Comparison of ENCODE assay signal across 7 mouse cellular contexts in the genomic region with DNA sequence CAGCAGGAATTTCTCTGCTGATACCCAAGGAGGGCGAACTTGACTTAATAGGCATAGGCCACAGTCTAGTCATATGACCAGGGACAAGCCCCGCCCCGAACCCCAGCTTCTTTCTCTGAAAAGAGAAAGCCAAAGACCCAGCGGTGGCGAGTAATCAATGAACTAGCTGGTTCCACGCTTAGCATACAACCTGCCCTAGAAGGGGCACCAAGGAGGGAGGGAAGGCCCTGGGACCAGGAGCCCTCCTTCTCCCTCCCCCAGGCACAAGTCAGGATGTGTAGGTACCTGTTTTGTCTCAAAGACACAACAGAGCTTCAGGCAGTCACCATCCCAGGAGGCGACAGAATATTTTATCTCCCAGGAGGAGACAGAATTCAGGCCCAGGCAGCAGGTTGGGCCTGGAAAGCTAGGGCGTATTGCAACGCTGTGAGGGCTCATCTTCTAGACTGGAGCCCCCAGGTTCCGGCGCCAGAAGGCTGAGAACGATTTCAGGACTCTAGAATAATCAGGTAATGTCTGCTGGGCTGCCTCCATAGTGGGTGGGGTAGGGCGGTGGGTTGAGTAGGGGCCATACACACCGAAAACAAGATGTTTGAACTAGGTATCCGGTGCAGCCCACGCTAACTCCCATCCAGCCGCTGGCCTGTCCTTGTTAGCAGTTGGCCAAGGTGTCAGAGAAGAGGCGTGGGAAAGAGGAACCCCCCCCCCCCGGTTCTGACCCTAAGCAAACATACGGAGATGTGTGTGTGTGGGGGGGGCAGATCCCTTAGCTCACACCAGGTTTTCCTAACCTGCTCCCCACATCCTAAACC. TPM values are rescaled to one million over a fixed set of nuclear protein-coding genes. Genes with fewer than 3 reads are reported as not detected.
DNase-seq lines count a peak whose midpoint lies in the region; ATAC-seq and TF ChIP-seq lines count a peak whose summit lies in the region.

A gene (plus strand): TSS at position 117 of the 812 bp plus-strand sequence.

- peaks cover 78% of the 10 kb centered on the region for H3K79me2 ChIP-seq in MEL (ENCODE audit: control insufficient read depth, insufficient read depth, low read length, poor library complexity)

- 4% methylated on average over 20 of the region's 20 CpGs for WGBS in bone marrow, adult 2 months
- 10% methylated on average over 20 of the region's 20 CpGs for WGBS in forebrain, postnatal 0 days
- WGBS in hindbrain, embryonic 14.5 days: 12% methylated on average over 20 of the region's 20 CpGs
- WGBS in midbrain, embryonic 10.5 days: 12% methylated on average over 20 of the region's 20 CpGs

- no peak for ATAC-seq in forebrain, postnatal 0 days
- ATAC-seq in hindbrain, embryonic 14.5 days (ENCODE audit: low FRiP score): no peak

- peak in 1 of 2 experiments; percentile 59; a peak in 2 of 4 replicates for TF ChIP-seq POLR2A in MEL (IDR thresholded peaks at IDR 0.05; ENCODE audit: control insufficient read depth in 1 of 2, insufficient read depth in 1 of 2, low read depth in 1 of 2, low read length in 2 of 2, poor library complexity in 1 of 2)
- no peak for TF ChIP-seq POLR2A in bone marrow, adult 2 months (IDR thresholded peaks at IDR 0.05; ENCODE audit: borderline replicate concordance, control insufficient read depth, low read depth, low read length)

- no peaks in the 10 kb centered on the region for H3K9me3 ChIP-seq in MEL (replicated peaks; ENCODE audit: insufficient read depth, low read length)
- H3K9me3 ChIP-seq in forebrain, postnatal 0 days (ENCODE audit: low read length): no peaks in the 10 kb centered on the region
- H3K9me3 ChIP-seq in hindbrain, embryonic 14.5 days (ENCODE audit: control insufficient read depth, low read length): no peaks in the 10 kb centered on the region
- H3K9me3 ChIP-seq in midbrain, embryonic 10.5 days (replicated peaks): no peaks in the 10 kb centered on the region

- peak within 1 kb of the TSS; percentile 64 to 93 for H3K4me3 ChIP-seq in MEL (ENCODE audit: control insufficient read depth in 1 of 2, insufficient read depth in 1 of 2, low read depth in 2 of 2, low read length in 2 of 2)
- H3K4me3 ChIP-seq in bone marrow, adult 2 months (replicated peaks; ENCODE audit: control insufficient read depth, low read depth, low read length): peak within 1 kb of the TSS; percentile 78
- H3K4me3 ChIP-seq in forebrain, postnatal 0 days (ENCODE audit: low read depth, low read length): peak within 1 kb of the TSS; percentile 99
- peak within 1 kb of the TSS; percentile 100 for H3K4me3 ChIP-seq in hindbrain, embryonic 14.5 days (replicated peaks; ENCODE audit: low read length)
- H3K4me3 ChIP-seq in midbrain, embryonic 10.5 days: peak within 1 kb of the TSS; percentile 100

- H3K4me1 ChIP-seq in MEL (ENCODE audit: control insufficient read depth in 1 of 2, insufficient read depth in 2 of 2, low read length in 2 of 2): peaks cover 0 to 15% of the 10 kb centered on the region in 2 experiments; a peak in 2 of 4 replicates
- peaks cover 4% of the 10 kb centered on the region; the same call in 1 of the 2 replicates for H3K4me1 ChIP-seq in bone marrow, adult 2 months (ENCODE audit: control insufficient read depth, insufficient read depth, low read length)
- H3K4me1 ChIP-seq in forebrain, postnatal 0 days (ENCODE audit: insufficient read depth): peaks cover 19% of the 10 kb centered on the region
- H3K4me1 ChIP-seq in hindbrain, embryonic 14.5 days (replicated peaks; ENCODE audit: control insufficient read depth, insufficient read depth, low read length): peaks cover 41% of the 10 kb centered on the region
- peaks cover 52% of the 10 kb centered on the region for H3K4me1 ChIP-seq in midbrain, embryonic 10.5 days

- TF ChIP-seq CTCF in MEL (IDR thresholded peaks at IDR 0.05 in 2 of 3, conservative IDR thresholded peaks at IDR 0.05 in 1 of 3; ENCODE audit: control insufficient read depth in 1 of 3, insufficient read depth in 1 of 3, low read depth in 2 of 3, low read length in 3 of 3, poor library complexity in 1 of 3, severe bottlenecking in 1 of 3): no peak
- TF ChIP-seq CTCF in bone marrow, adult 2 months (IDR thresholded peaks at IDR 0.05; ENCODE audit: control insufficient read depth, insufficient read depth, low read length): no peak
- no peak for TF ChIP-seq CTCF in forebrain, postnatal 0 days (IDR thresholded peaks at IDR 0.05; ENCODE audit: low read depth)

- no peak for TF ChIP-seq RAD21 in MEL (IDR thresholded peaks at IDR 0.05; ENCODE audit: low read depth, low read length)

- TF ChIP-seq EP300 in MEL (IDR thresholded peaks at IDR 0.05; ENCODE audit: low read depth in 1 of 2, low read length in 2 of 2): no peak

- peaks cover 7 to 19% of the 10 kb centered on the region in 2 experiments for H3K36me3 ChIP-seq in MEL (ENCODE audit: control insufficient read depth in 1 of 2, insufficient read depth in 2 of 2, low read length in 2 of 2)
- peaks cover 5% of the 10 kb centered on the region; the same call in 1 of the 2 replicates for H3K36me3 ChIP-seq in forebrain, postnatal 0 days (ENCODE audit: insufficient read depth)
- H3K36me3 ChIP-seq in hindbrain, embryonic 14.5 days (replicated peaks; ENCODE audit: control insufficient read depth, insufficient read depth): peaks cover 8% of the 10 kb centered on the region; the same call in 1 of the 2 replicates
- peaks cover 54% of the 10 kb centered on the region for H3K36me3 ChIP-seq in midbrain, embryonic 10.5 days

- peak within 1 kb of the TSS; percentile 75 for H3K4me2 ChIP-seq in forebrain, postnatal 0 days (ENCODE audit: low read depth)
- peak within 1 kb of the TSS; percentile 94 for H3K4me2 ChIP-seq in hindbrain, embryonic 14.5 days (replicated peaks)

- no peaks in the 10 kb centered on the region for H3K27me3 ChIP-seq in MEL (ENCODE audit: control insufficient read depth in 1 of 2, insufficient read depth in 2 of 2, low read length in 2 of 2)
- no peaks in the 10 kb centered on the region for H3K27me3 ChIP-seq in forebrain, postnatal 0 days (ENCODE audit: insufficient read depth, low read length)
- H3K27me3 ChIP-seq in hindbrain, embryonic 14.5 days (ENCODE audit: control insufficient read depth, insufficient read depth, low read length): no peaks in the 10 kb centered on the region
- H3K27me3 ChIP-seq in midbrain, embryonic 10.5 days (ENCODE audit: low read depth, poor library complexity, severe bottlenecking): no peaks in the 10 kb centered on the region

- peak; percentile 82 for DNase-seq in MEL (ENCODE audit: low read depth, low spot score)
- no peak for DNase-seq in forebrain, postnatal 0 days
- no peak for DNase-seq in hindbrain, embryonic 14.5 days (ENCODE audit: low spot score)
- peak in 1 of 2 experiments; percentile 47 for DNase-seq in left cerebral cortex, postnatal 14 days (ENCODE audit: low spot score in 2 of 2)
- peak; percentile 40 for DNase-seq in midbrain, embryonic 10.5 days (ENCODE audit: low spot score)
- DNase-seq in thymus, postnatal 0 days (ENCODE audit: low spot score): no peak

- H3K27ac ChIP-seq in MEL (ENCODE audit: control insufficient read depth, low read depth, low read length): peak within 1 kb of the TSS; percentile 70
- H3K27ac ChIP-seq in bone marrow, adult 2 months (ENCODE audit: control insufficient read depth, insufficient read depth, low read depth, low read length, poor library complexity): peak within 1 kb of the TSS; percentile 85
- H3K27ac ChIP-seq in forebrain, postnatal 0 days (ENCODE audit: low read depth, low read length): peak within 1 kb of the TSS; percentile 80
- H3K27ac ChIP-seq in hindbrain, embryonic 14.5 days: peak within 1 kb of the TSS; percentile 91
- H3K27ac ChIP-seq in midbrain, embryonic 10.5 days (replicated peaks): peak within 1 kb of the TSS; percentile 99

- intact Hi-C loops in left cerebral cortex, postnatal 14 days (cut with DNase I): no loop called here

- H3K9ac ChIP-seq in MEL (ENCODE audit: control insufficient read depth, low read depth, low read length, poor library complexity, severe bottlenecking): peak within 1 kb of the TSS; percentile 71
- H3K9ac ChIP-seq in forebrain, postnatal 0 days: peak within 1 kb of the TSS; percentile 89
- peak within 1 kb of the TSS; percentile 100 for H3K9ac ChIP-seq in hindbrain, embryonic 14.5 days

TF ChIP-seq in MEL, 35 proteins besides CTCF, POLR2A, EP300 and RAD21:
- TF ChIP-seq USF1 (IDR thresholded peaks at IDR 0.05; ENCODE audit: low read depth, low read length) (peak; percentile 87), ZMIZ1 (IDR thresholded peaks at IDR 0.05; ENCODE audit: low read depth, low read length) (peak; percentile 59; the same call in 1 of the 2 replicates), MXI1 (IDR thresholded peaks at IDR 0.05; ENCODE audit: low read depth, low read length) (0 out of 2 replicates have a peak, but pooled peaks have one; percentile 22), NELFE (IDR thresholded peaks at IDR 0.05; ENCODE audit: low read depth, low read length) (0 out of 2 replicates have a peak, but pooled peaks have one; percentile 34), SIN3A (IDR thresholded peaks at IDR 0.05; ENCODE audit: low read length) (no peak; the same call in 1 of the 2 replicates)
TF ChIP-seq in MEL: peak in this region for 4.

RNA-seq across cellular contexts. Expression of the gene that starts here (rescaled TPM):
- 154 and 183 TPM in 2 replicates for total RNA-seq in MEL (2012; rRNA removed)
- 100 to 1,000 TPM in 1 of 2 experiments, not detected in 1; 221 TPM for polyA plus RNA-seq in MEL (2012; ENCODE audit: insufficient read depth in 1 of 2, insufficient read length in 2 of 2, low read depth in 1 of 2, low replicate concordance in 2 of 2, missing spikeins in 1 of 2)
- polyA plus RNA-seq in bone marrow, adult 2 months (2011; ENCODE audit: insufficient read depth, insufficient read length, low replicate concordance, missing spikeins): 78.9 and 134 TPM in 2 replicates
- 89.5 and 94.8 TPM in 2 replicates for total RNA-seq in forebrain, postnatal 0 days (2014; rRNA removed)
- 59.8 and 67.5 TPM in 2 replicates for polyA plus RNA-seq in forebrain, postnatal 0 days (2015; fragmentation: Nextera tagmentation; extraction: Ambion mirVana)
- 55.2 and 62.1 TPM in 2 replicates for polyA plus RNA-seq in hindbrain, embryonic 14.5 days (2014; fragmentation: Nextera tagmentation; extraction: Ambion mirVana)
- 10 to 100 TPM; 89.3 to 96.7 TPM for total RNA-seq in left cerebral cortex, postnatal 14 days (2021)
- polyA plus RNA-seq in midbrain, embryonic 10.5 days (2016; fragmentation: Nextera tagmentation; extraction: Ambion mirVana): 56.4 and 58.1 TPM in 2 replicates
- polyA plus RNA-seq in thymus, postnatal 0 days (2015; fragmentation: Nextera tagmentation; extraction: Ambion mirVana): 50.0 and 51.5 TPM in 2 replicates

Comparison
In these comparisons a context has a peak if more than half of its experiments do, and no peak if none do; other contexts are left out.
1. DNase-seq: peak in MEL (single experiment) and midbrain, embryonic 10.5 days (single experiment); none in forebrain, postnatal 0 days (single experiment), hindbrain, embryonic 14.5 days (single experiment) and thymus, postnatal 0 days (single experiment).
2. Peak in every context shown above with its lines, with median percentiles within 50 percentile points of each other: H3K27ac ChIP-seq, H3K4me3 ChIP-seq and H3K9ac ChIP-seq.